ENCODE assay signal across 11 mouse cellular contexts in genomic region chr2:140549286-140549685, GRCm38 (mm10).
"Had no signal": no experiment of that assay in that cellular context is flagged by ENCODE, and none has a peak within 500 bp of the region (broad histone marks: within the 10 kb centered on the region; RNA-seq: fewer than 3 reads in every experiment).

No protein-coding gene starts in this region.

- H3K4me1 ChIP-seq: liver, embryonic 13.5 days had no signal

- H3K9ac ChIP-seq: liver, embryonic 13.5 days had no signal

- H3K27ac ChIP-seq: liver, embryonic 13.5 days; stomach, postnatal 0 days had no signal

- H3K9me3 ChIP-seq: liver, embryonic 13.5 days had no signal

- DNase-seq: kidney, postnatal 14 days; kidney, postnatal 4 days; left cerebral cortex, postnatal 4 days; liver, embryonic 13.5 days; lung, adult 2 months; lung, postnatal 14 days; lung, postnatal 4 days; midbrain, embryonic 14.5 days; thymus, postnatal 25 days had no signal

- H3K36me3 ChIP-seq: liver, embryonic 13.5 days had no signal

- H3K4me3 ChIP-seq: liver, embryonic 13.5 days had no signal

- H3K27me3 ChIP-seq: liver, embryonic 13.5 days had no signal

- H3K4me2 ChIP-seq: liver, embryonic 13.5 days; midbrain, embryonic 11.5 days had no signal
